Mouse (Mus musculus): ENCODE data around the gene Nxpe4. TPM values are rescaled to one million over a fixed set of nuclear protein-coding genes. Genes with fewer than 3 reads are reported as not detected.

Gene Nxpe4
- total and polyA plus RNA-seq, 3 experiments, result 9.2 to 14.9 TPM; not detected in 1

DNA sequence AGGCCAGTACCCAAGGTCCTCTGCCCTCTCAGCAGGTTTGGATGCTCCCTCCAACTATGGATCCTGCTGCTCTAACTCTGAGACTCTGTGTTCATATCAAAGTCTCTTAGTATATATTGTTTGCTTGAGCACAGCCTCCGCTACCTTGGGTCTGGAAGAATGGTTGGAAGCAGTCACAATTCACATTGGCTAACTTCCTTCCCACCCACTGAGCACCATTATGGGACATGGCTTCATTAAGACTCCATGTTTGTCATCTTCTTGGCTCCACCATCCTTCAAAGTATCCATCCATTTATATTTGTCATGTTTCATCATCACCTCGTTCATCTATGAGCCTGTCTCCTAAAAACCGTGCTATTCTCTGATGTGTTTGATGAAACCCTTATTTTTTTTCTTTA, 68.9 kb downstream of the Nxpe4 start:
- Histone ChIP-seq H3K27ac (ENCODE audit: control insufficient read depth, low read depth, low read length) (no peak overlapping the region), H3K36me3 (ENCODE audit: control insufficient read depth in 1 of 2, insufficient read depth in 2 of 2, low read length in 2 of 2) (no peaks in the 10 kb centered on the region), H3K4me3 (ENCODE audit: control insufficient read depth in 1 of 2, insufficient read depth in 1 of 2, low read depth in 2 of 2, low read length in 2 of 2) (no peak overlapping the region), H3K9ac (ENCODE audit: control insufficient read depth, low read depth, low read length, poor library complexity, severe bottlenecking) (no peak overlapping the region), H3K9me3 (replicated peaks; ENCODE audit: insufficient read depth, low read length) (no peaks in the 10 kb centered on the region), H3K79me2 (ENCODE audit: control insufficient read depth, insufficient read depth, low read length, poor library complexity) (no peaks in the 10 kb centered on the region), H3K27me3 (ENCODE audit: control insufficient read depth in 1 of 2, insufficient read depth in 2 of 2, low read length in 2 of 2) (no peaks in the 10 kb centered on the region; a peak in 1 of 4 replicates), H3K4me1 (ENCODE audit: control insufficient read depth in 1 of 2, insufficient read depth in 2 of 2, low read length in 2 of 2) (no peaks in the 10 kb centered on the region)
- TF ChIP-seq ELF1 (IDR thresholded peaks at IDR 0.05; ENCODE audit: low read depth, low read length), result no peak
- no peak for TF ChIP-seq TCF12 (IDR thresholded peaks at IDR 0.05; ENCODE audit: low read depth, low read length)
- no peak for TF ChIP-seq POLR2AphosphoS5 (IDR thresholded peaks at IDR 0.05; ENCODE audit: borderline replicate concordance, low read depth, low read length)
- TF ChIP-seq RAD21 (IDR thresholded peaks at IDR 0.05; ENCODE audit: low read depth, low read length), result no peak
- TF ChIP-seq MAX (IDR thresholded peaks at IDR 0.05; ENCODE audit: low read length), result no peak
- no peak for TF ChIP-seq NRF1 (IDR thresholded peaks at IDR 0.05; ENCODE audit: insufficient read depth, low read depth, low read length, poor library complexity, severe bottlenecking)
- no peak for TF ChIP-seq MAFK (IDR thresholded peaks at IDR 0.05; ENCODE audit: borderline replicate concordance, low read depth, low read length)
- TF ChIP-seq USF1 (IDR thresholded peaks at IDR 0.05; ENCODE audit: low read depth, low read length), result no peak
- no peak for TF ChIP-seq MYC (IDR thresholded peaks at IDR 0.05; ENCODE audit: low read depth, low read length)
- no peak for TF ChIP-seq CTCF (IDR thresholded peaks at IDR 0.05 in 2 of 3, conservative IDR thresholded peaks at IDR 0.05 in 1 of 3; ENCODE audit: control insufficient read depth in 1 of 3, insufficient read depth in 1 of 3, low read depth in 2 of 3, low read length in 3 of 3, poor library complexity in 1 of 3, severe bottlenecking in 1 of 3)
- no peak for TF ChIP-seq GATA1 (IDR thresholded peaks at IDR 0.05; ENCODE audit: low read depth, low read length)
- TF ChIP-seq UBTF (IDR thresholded peaks at IDR 0.05; ENCODE audit: borderline replicate concordance, insufficient read depth, low read depth, low read length), result no peak
- no peak for TF ChIP-seq TBP (IDR thresholded peaks at IDR 0.05; ENCODE audit: low read depth, low read length)
- no peak for TF ChIP-seq TAL1 (IDR thresholded peaks at IDR 0.05; ENCODE audit: low read length)
- no peak for DNase-seq (ENCODE audit: low read depth, low spot score)

DNA sequence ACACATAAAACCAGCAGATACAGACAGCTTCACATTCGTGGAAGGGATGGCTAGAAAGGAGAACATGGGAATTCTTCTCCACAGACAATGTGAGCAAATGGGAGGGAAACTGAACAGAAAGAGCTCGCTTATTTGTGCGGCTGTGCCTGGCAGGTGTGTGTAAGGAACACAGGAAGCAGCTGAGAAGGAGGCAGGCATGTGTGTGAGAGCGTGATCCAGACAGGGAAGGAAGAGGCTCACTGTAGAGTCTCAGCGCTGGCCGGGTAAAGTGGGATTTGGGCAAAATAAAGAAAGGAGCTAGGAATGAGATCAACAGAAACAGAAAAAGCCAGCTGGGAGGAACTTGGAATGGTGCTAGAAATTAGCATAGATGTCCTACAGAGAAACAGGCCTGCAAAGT, 74.6 kb downstream of the Nxpe4 start:
- DNase-seq (ENCODE audit: low read depth, low spot score), result no peak
- Histone ChIP-seq H3K4me3 (ENCODE audit: control insufficient read depth in 1 of 2, insufficient read depth in 1 of 2, low read depth in 2 of 2, low read length in 2 of 2) (no peak overlapping the region), H3K36me3 (ENCODE audit: control insufficient read depth in 1 of 2, insufficient read depth in 2 of 2, low read length in 2 of 2) (no peaks in the 10 kb centered on the region), H3K79me2 (ENCODE audit: control insufficient read depth, insufficient read depth, low read length, poor library complexity) (no peaks in the 10 kb centered on the region), H3K9me3 (replicated peaks; ENCODE audit: insufficient read depth, low read length) (no peaks in the 10 kb centered on the region), H3K9ac (ENCODE audit: control insufficient read depth, low read depth, low read length, poor library complexity, severe bottlenecking) (no peak overlapping the region), H3K4me1 (ENCODE audit: control insufficient read depth in 1 of 2, insufficient read depth in 2 of 2, low read length in 2 of 2) (no peaks in the 10 kb centered on the region), H3K27ac (ENCODE audit: control insufficient read depth, low read depth, low read length) (no peak overlapping the region), H3K27me3 (ENCODE audit: control insufficient read depth in 1 of 2, insufficient read depth in 2 of 2, low read length in 2 of 2) (no peaks in the 10 kb centered on the region; a peak in 1 of 4 replicates)
- TF ChIP-seq ZKSCAN1 (IDR thresholded peaks at IDR 0.05; ENCODE audit: low read depth, low read length) (no peak), BHLHE40 (IDR thresholded peaks at IDR 0.05; ENCODE audit: borderline replicate concordance, low read depth, low read length) (no peak), MYC (IDR thresholded peaks at IDR 0.05; ENCODE audit: low read depth, low read length) (no peak), TCF12 (IDR thresholded peaks at IDR 0.05; ENCODE audit: low read depth, low read length) (no peak), MAX (IDR thresholded peaks at IDR 0.05; ENCODE audit: low read length) (no peak), ZMIZ1 (IDR thresholded peaks at IDR 0.05; ENCODE audit: low read depth, low read length) (no peak), RCOR1 (IDR thresholded peaks at IDR 0.05; ENCODE audit: low read depth, low read length) (no peak)
